Mouse (Mus musculus) gonadal fat pad, adult 2 months (tissue): ENCODE measurements at regions not wholly inside any gene's neighbourhood (a gene's known extent, or its start where the extent isn't known, plus 50 kb on each side); places are given as distances from the start of the nearest gene placed in this dataset.

Experiments
- DNase-seq: peaks from one replicate; pipeline ENCODE4 v3.0.0-alpha.2; 2012; ENCODE audit warnings: low read depth

DNA sequence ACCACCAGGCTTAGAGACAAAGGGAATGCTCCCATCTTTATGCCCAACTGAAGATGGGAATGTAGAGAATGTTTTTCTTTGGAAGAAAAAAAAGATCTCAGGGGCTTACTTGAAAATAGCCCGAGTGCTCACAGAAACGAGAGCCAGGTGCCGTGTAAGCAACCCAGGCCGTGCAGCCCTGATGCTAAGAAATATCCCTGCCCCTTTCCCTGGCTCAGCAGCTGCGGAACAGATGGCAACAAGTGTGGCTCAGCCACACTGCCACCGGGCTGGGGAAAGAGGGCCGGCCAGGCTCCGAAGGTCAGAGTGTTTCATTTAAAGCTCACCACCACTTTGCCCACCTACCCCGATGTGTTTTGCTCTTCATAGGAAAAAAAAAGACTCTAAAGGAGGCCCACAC is 205.7 kb upstream of the Kbtbd8 start:
- no peak for DNase-seq

DNA sequence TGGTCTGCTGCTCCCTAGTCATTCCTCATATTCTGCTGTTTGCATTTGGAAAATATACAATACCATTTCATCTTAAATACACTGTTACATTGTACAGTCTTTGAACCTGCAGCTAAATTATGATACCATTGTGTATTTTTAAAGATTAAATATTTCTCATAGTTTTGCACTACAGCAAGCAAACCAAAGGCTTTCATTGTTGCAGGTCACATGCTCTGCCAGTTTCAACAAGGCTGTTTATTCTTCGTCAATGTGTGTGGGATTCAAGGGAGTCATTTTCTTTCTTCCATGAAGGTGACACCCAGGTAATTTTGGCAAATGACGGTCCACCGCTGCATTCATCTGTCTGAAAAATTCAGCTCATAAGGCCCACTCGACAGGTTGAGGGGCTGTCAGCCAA is 200.9 kb upstream of the Lrig1 start:
- no peak for DNase-seq

- no peak for DNase-seq
Measured at GRCm38 (mm10) chr6:94898881-94899280, 198.9 kb upstream of the Lrig1 start.

GRCm38 (mm10) chr6:94890165-94890564 is 190.2 kb upstream of the Lrig1 start:
- DNase-seq: no peak

DNA sequence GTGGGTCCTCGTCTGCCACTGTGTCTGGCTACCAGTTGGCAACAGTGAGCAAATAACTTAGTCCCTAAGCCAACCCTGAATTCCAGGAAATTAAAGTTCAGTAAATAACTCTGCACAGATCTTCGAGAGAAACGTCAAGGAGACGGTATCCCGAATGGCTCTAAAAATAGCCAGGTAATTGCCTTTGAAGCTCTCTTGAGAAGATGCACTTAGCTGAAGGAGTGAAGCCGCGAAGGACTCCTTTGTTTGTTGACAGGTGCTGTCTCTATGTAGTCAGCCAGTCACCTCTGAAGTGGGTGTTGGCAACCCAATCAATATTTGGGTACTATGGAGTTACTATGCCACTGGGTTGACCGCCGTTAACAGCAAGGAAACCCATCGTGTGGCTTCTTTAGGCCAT is 189.3 kb upstream of the Lrig1 start:
- no peak for DNase-seq

- DNase-seq: peak; percentile 87
Measured at GRCm38 (mm10) chr6:94881139-94881538, 181.2 kb upstream of the Lrig1 start.

GRCm38 (mm10) chr6:94875841-94876240 is 175.9 kb upstream of the Lrig1 start:
- no peak for DNase-seq

DNA sequence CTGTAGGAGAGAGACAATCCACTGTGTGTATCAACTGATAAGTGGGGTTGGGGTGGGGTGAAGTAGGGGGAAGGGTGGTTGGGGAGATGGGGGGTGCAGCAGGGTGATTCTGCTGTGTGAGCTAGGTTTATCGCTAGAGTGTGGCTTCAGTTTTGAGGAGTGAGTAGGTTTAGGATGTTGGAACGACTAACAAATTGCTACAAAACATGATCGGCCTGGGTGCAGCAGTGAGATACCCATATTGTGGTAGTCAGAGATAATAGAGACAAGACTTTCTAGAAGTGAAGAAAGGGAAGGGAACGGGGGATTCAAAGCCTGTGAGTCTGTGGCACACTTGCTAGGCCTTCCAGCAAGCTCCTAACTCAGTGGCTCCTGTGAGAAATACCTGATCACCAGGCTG is 175.1 kb upstream of the Lrig1 start:
- DNase-seq: no peak

DNA sequence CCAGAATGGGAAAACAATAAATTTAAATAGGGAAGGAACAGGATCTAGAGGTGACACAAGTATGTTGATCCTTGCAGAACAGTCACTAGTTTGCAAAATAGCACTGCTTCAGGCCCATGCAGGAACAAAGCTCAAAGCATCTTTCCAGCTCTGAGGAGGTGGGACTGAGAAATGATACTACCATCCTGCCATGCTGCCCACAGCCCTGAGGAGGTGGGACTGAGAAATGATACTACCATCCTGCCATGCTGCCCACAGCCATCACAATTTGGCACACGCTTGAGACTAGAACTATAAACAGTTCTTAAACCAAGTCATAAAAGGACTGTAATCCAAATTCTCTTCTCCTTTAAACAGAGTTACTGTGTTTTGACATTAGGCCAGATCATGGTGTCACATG is 174.5 kb upstream of the Lrig1 start:
- no peak for DNase-seq

DNA sequence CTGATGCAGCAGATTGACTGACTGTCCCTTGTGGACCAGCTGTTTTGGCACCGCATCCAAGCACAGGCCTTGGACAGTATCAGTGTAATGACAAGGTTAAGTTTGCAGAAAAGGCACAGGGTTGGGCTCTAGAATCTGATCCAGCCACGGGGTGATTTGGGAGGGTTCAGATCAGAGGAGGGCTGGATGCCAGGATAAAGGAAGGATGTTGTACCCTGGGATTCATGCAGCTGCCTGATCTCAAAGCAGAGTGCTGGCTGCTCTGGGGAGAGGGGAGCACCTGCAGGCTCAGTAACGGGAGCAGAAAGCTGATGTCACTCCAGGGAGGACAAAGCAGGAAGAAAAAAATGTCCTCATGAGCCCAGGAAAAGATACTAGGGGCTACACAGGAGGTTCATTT is 168.0 kb upstream of the Lrig1 start:
- no peak for DNase-seq

DNA sequence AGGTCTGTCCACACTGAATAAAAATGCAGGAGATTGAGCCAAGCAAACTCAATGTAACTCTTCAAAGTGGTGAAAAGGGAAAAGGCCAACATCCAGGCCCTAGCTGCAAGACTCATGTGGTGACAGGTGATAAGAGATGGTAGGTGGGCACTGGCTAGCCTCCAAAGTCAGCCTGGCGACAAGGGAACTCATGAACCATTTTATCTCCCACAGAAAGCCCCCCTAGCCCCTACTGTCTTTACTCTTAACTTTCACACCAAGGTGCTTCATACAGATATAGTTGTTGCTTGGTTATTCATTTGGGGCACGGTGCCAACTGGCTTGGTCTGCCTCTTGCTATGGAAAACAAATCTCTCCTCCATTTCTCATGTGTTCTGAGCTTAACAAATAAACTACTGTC is 165.5 kb upstream of the Lrig1 start:
- no peak for DNase-seq

DNA sequence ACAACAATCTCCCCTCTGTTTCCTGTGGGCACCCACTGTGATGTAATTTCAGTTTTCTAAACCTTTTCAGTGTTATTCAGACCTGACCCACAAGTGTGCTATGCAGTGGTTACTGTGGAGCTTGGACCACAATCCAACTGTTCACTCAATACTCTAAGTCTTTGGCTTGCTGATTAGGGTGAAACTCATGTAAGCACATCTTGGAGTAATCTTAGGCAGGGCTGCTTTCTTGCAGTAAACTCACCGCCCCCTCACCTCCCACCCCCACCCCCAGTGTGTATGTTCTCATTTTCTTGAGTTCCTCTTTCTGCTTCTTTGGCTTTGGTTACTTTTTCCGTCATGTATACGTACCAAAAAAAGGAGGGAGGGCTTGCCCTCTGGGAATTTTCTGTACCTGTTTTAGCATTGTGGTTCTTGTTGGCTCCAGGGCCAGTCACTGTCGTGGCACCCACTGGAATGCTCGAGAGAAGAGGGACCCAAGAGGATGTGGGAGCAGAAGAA is 158.2 kb upstream of the Lrig1 start:
- no peak for DNase-seq

- DNase-seq: no peak
Measured at GRCm38 (mm10) chr6:94850121-94850520, 150.2 kb upstream of the Lrig1 start.

- DNase-seq: no peak
Measured at GRCm38 (mm10) chr6:94849533-94849932, 149.6 kb upstream of the Lrig1 start.

DNA sequence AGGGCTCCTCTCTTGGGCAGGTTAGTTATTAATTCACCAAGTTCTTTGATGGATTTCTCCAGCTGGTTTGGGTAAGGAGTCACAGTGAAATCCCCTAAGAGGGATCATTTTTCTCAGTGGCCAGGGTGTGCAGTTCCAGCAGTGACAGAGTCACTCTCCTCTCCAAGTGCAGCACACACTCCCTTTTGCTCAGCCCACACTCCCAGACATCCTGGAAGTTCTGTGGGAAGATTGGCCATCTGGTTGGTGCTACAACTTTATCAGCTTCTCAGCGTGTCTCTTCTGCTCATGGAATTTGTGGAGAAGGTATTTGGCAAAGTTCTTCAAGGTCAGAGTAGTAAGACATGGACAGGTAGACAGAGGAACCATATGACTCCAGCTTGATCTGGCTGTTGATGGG is 148.5 kb upstream of the Lrig1 start:
- DNase-seq: no peak

GRCm38 (mm10) chr6:94845821-94846220 is 145.9 kb upstream of the Lrig1 start:
- DNase-seq: peak; percentile 98

DNA sequence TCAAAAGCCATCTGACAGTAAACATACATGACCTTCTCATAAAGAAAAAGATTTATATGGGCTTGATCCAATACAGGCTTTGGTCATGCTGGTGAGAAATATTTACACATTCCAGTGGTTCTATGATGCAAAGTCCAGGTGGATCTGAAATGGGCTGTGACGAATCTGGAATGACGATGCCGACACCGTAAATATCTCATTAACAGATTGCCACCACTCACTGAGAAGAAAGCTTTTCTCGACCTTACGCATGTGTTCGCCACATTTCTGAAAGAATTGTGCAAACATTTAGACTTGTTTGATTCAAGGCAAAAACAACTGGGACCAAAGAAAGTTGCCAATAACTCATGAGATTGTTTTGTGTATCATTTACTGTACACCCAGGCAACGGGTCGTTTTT is 142.9 kb upstream of the Lrig1 start:
- no peak for DNase-seq

DNA sequence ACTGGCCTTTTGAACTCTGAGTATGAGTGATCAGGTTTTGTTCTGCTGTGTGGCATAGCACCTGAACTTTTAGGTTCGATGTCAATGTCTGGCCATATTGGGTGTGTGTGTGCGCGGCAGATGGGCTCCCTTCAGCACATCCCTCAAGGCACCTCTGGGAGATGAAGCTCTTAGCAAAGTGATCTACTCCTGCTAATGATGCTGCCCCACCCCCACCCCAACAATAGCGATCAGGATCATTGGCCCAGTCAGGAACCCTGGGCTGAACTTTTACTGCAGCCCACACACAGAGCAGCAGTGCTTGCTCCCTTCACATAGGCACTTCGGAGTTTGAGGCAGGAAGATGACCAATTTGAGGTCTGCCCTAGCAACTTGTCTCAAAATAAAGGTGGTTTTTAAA is 141.9 kb upstream of the Lrig1 start:
- DNase-seq: no peak

GRCm38 (mm10) chr6:94835742-94836141 is 135.8 kb upstream of the Lrig1 start:
- DNase-seq: no peak

DNA sequence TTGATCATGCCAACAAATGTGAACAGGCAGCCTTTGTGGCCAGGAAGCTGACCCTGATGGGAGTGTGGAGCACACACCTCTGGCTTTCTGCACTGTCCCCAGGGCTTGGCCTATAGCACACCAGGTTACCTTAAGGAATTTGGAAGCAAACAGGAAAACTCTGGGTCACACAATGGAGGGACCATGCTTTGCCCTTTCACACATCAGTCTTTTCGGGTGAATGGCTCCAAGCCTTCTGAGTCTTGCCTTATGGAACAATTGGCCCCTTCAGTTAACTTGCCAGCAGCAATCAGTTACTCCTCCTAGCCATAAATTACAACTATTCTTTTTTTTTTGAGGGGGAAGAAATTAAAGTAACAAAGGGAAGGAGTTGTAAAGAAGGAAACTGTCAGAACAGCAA is 134.6 kb upstream of the Lrig1 start:
- no peak for DNase-seq

GRCm38 (mm10) chr6:94830801-94831200 is 130.8 kb upstream of the Lrig1 start:
- no peak for DNase-seq

GRCm38 (mm10) chr6:94829246-94829645 is 129.3 kb upstream of the Lrig1 start:
- no peak for DNase-seq

DNA sequence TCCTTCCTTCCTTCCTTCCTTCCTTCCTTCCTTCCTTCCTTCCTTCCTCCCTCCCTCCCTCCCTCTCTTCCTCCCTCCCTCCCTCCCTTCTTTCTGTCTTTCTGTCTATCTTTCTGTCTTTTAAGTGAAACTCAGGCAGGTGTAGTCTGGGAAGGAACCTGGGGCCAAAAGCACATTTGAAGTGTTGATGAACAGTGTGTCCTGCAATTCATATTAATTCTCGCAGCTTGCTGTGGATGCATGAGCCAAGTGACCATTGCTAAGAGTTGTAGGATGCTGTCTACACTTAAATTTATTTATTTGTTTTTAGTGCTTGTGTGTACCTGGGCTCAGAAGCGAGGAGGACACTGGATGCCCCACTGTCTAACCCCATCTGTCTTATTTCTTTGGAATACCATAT is 126.7 kb upstream of the Lrig1 start:
- no peak for DNase-seq

- no peak for DNase-seq
Measured at GRCm38 (mm10) chr6:94818220-94818619, 118.3 kb upstream of the Lrig1 start.

DNA sequence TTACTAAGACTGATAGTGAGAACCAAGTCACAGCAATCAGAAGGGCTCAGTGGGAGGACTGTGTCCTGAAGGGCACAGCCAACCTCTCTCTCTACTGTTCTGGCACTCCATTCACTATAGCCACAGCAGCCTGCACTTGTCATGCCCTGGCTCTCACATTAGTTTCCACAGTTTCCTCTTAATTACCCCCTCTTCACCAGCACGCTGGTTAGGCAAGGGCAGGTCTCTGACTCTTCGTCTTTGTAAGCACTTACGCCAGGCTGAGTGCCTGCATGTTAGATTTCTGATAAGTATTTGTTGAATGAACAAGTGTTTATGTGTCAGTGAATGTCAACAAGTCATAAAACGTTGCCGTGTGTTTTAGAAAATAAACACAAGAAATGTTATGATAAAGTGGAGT is 116.2 kb upstream of the Lrig1 start:
- DNase-seq: no peak
